Mouse (Mus musculus): ENCODE measurements around the gene Ewsr1.

Ewsr1 gene

DNA sequence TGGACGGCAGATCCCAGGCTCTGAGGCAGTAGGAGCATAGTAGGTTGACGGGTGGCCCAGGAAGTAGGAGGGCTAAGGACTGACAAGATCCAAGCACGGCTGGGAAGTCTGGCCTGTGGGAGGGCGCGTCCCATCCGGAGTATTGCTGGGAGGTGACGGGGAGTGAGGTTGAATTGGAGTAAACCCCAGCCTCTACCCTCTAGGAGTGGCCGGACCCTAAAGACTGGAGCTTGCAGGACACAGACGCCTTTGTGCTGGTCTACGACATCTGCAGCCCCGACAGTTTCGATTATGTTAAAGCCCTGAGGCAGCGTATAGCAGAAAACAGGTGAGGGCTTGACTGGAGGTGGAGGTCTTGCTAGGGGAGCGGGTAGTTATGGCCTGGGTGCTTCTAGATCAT is 39.8 kb downstream of the Ewsr1 start:
- CTCF ChIA-PET, result no interaction called here

DNA sequence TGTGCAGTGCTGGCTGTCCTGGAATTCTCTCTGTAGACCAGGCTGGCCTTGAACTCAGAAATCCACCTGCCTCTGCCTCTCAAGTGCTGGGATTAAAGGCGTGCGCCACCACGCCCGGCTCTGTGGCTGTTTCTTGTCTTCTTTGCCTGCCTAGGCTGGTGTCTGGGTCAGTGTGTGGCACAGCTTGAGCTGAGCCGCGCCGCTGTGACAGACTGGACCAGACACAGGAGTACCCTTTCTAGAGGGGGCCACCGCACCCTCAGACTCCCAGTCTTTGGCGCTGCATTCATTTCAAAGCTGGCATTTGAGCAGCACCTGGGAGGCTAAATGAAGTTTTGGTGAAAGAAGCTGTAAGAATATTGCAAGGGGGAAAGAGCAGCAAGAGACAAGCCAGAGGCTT is 40.3 kb downstream of the Ewsr1 start:
- CTCF ChIA-PET, result no interaction called here

DNA sequence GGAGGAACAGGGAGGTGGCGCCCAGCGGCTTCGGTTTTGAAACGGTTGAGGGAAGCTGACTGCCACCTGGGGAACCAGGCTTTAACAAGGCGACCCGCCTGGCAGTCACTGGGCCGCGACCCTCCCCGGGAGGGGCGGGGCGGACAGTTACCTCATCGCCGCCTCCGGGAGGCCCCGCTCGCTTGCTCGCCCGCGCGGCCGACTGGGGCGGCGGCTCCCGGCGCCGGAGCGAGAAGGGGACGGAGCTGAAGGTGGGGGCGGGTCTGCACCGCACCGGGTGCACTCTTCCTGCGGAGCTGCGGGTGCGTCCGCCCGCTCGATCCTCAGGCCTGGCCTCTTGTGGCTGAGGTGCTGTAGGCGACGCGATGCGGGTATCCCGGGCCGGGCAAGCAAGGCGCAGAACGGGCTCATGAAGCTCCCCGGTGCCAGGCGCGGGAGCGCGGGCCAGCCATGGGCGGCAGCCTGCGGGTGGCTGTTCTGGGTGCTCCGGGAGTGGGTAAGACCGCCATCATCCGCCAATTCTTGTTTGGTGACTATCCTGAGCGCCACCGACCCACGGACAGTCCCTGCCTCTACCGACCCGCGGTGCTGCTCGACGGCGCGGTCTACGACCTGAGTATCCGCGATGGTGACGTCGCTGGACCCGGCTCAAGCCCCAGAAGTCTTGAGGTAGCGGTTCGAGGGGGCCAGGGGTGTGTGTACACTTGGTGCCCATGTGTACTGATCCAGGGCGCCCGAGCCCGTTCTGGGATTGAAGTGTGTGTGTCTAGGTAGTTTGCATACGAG is 41.0 kb downstream of the Ewsr1 start, which contains the start of gene Rasl10a:
TSS of gene Rasl10a (plus strand) at position 273 of the 786 bp plus-strand sequence.
- CTCF ChIA-PET, result no interaction called here

GRCm38 (mm10) chr11:5057541-5057855 is 41.6 kb downstream of the Ewsr1 start:
- CTCF ChIA-PET, result no interaction called here

- CTCF ChIA-PET, result interaction anchor here (0.6 kb wide), 1 partner anchor 451 kb away, joined by 4 read pairs; no protein-coding TSS in a partner anchor
Observed at GRCm38 (mm10) chr11:5057064-5057463, 42.0 kb downstream of the Ewsr1 start.

DNA sequence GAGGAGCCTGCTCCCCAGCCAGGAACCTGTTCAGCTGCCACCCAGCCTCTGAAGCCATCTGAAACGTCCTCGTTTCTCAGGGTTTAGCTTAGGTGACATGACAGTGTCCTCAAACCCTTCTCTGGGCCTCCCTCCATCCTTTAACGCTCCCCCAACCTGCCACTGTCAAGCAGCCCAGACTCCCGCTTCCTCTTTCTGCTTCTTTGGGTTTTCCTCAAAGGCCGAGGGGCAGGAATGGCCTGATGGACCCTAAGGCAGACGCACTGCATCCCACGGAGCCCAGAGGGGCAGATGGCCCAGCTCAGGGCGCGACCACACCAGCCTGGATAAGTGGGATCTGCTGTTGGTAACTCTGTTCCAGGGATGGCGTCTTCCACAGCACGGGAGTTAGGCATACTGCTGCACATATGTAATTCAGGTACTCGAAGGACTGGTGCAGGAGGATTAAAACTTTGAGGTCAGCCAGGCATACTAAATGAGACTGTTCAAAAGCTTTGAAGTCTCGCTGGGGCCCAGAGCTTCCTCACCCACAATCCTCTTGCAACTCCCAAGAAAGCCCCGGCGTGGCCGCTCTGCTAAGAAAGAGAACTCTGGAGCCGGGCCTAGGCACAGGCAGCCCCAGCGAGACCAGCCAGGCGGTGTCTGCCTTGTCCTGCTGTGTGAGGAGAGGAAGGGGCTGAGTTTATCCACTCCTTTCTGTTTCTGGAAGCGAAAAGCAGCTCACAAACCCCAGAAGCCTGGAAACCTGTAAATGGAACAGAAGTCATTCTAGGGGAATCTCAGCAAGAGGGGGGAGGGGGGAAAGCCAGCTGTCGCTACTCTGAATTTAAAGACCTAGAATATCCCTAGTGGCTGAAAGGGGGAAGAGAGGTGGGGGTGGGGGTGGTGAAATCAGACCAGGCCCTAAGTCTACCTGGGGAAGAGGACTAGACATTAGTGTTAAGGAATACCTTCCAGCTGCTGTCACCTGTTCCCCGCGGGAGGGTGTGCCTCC is 42.8 kb downstream of the Ewsr1 start:
- CTCF ChIA-PET, result interaction anchor here (0.6 kb wide), 2 partner anchors 452 to 1128 kb away, joined by 4 read pairs; no protein-coding TSS in a partner anchor

GRCm38 (mm10) chr11:5054874-5055273 is 44.2 kb downstream of the Ewsr1 start:
- CTCF ChIA-PET, result no interaction called here

DNA sequence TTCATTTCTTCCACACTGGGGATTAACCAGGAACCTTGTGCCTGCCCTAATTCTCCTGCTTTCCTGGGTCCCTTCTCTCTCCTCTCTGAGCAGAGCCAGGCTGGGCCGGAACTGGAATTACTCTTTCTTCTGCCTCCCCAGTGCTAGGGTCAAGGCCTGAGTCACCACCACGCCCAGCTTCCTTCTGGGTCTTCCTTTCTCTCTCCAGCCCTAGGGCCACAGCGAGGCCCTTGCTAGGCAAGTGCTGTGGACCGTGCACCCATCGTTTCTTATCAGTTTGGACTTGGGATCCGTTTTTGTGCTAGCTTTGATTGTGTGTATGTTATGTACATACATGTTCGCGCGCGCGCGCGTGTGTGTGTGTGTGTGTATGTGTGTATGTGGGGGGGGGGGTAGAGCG is 44.9 kb downstream of the Ewsr1 start:
- CTCF ChIA-PET, result interaction anchor here (1.0 kb wide), 1 partner anchor 18 kb away, joined by 4 read pairs; no protein-coding TSS in a partner anchor

DNA sequence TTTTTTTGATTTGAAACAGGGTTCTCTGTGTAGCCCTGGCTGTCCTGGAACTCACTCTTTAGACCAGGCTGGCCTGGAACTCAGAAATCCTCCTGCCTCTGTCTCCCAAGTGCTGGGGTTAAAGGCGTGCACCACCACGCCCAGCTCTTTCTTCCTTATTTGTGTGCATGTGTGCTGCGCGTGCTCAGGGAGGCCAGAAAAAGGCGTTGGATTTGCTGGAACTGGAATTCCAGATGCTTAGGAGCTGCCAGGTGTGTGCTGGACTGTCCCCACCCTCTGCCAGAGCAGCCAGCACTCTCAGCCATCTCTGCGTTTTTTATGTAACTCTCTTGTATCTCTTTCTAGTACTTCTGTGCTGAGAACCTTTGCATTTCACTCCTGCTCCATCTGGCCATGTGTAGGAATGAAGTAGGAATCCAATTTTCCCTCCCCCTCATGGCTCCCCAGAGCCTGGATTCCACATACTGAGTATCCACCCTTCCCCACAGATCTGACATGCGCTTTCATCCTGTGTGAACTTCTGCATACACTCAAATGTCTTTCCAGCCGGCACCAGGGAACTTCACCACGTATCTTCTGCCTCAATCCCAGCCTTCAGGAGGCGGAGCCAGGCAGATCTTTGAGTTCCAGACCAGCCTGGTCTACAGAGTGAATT is 46.7 kb downstream of the Ewsr1 start:
- CTCF ChIA-PET, result no interaction called here

GRCm38 (mm10) chr11:5051629-5052028 is 47.4 kb downstream of the Ewsr1 start:
- CTCF ChIA-PET, result no interaction called here

DNA sequence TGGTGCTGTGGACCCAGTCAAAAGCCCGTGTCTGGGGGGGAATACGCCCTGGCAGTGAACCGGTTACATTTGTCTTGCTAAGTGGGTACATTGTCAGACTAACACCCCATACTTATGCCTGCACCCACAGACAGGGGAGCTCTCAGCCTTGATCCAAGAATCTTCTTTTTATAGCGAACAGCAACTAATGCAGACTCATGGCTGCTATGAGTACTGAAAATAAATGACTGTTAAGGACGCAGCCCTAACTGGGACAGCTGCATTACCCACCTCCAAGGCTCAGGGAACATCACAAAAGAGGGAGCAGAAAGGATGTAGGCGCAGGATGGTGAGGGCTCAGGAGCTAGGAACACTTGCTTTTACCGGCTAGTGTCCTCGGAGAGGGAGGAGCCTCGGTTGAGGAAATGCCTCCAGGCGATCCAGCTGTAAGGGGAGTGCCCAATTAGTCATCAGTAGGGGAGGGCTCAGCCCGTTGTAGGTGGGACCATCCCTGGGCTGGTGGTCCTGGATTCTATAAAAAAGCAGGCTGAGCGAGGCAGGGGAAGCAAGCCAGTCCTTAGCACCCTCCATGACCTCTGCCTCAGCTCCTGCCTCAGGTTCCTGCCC is 52.6 kb downstream of the Ewsr1 start:
- CTCF ChIA-PET, result interaction anchor here (0.7 to 0.8 kb wide), 2 partner anchors 16 to 57 kb away, joined by 4 to 9 read pairs; no protein-coding TSS in a partner anchor

GRCm38 (mm10) chr11:5042645-5043381 is 56.3 kb downstream of the Ewsr1 start:
- CTCF ChIA-PET, result no interaction called here

DNA sequence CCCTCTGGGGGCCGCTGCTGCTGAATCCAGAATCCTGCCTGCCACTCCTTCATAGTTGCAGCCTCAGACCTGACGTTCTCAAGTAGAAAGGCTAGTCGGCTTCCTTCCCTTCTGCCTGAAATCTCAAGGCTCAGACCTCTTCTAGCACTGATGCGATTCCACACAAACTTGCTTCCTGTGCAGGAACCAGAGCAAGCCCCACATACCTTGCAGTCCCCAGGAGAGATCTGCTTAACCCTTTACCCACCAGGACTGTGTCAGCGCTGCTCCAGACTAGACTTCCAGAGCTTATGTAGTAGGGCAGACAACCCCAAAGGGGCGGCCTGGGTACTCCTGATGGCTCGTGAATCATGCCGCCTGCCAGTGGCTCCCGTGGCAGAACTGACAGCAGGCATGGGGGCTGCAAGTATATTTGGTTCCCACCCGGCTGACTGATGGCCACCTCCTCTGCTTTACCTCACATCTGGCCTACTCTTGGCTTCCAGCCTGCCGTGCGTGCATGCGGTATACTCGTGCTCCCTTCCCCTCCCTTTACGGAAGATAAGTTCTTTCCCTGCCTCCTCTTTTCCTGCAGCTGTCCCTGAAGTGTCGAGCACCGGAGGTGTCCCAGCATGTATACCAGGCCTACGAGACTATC is 57.8 kb downstream of the Ewsr1 start:
- CTCF ChIA-PET, result no interaction called here

GRCm38 (mm10) chr11:5040585-5040984 is 58.5 kb downstream of the Ewsr1 start:
- CTCF ChIA-PET, result interaction anchor here (0.8 kb wide), 1 partner anchor 50 kb away, joined by 3 read pairs; no protein-coding TSS in a partner anchor

DNA sequence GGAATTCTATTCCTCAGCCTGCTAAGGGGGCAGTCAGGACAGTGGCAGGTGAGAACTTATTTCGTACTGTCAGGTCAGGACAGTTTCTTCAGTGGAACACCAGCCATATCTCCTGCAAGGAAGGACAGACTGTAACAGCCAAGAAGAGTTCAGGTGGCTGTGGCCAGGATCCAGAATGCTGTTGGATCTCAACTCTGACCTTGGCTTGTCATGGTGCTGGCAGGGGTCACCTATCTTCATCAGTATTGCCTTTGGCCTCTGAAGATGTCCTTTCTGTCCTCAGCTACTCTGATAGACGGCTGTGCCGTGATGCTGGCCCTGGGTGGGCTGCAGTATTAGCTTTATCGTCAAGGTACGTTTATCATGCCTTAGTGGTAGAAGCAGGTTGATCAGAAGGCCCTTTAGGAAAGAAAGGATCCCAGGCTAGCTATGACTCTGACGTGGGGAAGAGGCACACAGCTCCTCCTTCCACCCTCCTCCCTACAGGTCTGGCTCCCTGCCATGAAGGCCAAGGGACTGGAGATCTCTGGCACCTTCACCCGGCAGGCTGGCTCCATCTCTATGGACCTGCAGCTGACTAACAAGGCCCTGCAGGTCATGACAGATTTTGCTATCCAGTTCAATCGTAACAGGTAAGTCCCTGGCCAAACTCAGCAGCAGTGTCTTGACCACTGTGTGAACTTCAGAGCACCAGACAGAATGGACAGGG is 61.8 kb downstream of the Ewsr1 start:
- CTCF ChIA-PET, result interaction anchor here (0.5 kb wide), 1 partner anchor 122 kb away, joined by 3 read pairs; no protein-coding TSS in a partner anchor

DNA sequence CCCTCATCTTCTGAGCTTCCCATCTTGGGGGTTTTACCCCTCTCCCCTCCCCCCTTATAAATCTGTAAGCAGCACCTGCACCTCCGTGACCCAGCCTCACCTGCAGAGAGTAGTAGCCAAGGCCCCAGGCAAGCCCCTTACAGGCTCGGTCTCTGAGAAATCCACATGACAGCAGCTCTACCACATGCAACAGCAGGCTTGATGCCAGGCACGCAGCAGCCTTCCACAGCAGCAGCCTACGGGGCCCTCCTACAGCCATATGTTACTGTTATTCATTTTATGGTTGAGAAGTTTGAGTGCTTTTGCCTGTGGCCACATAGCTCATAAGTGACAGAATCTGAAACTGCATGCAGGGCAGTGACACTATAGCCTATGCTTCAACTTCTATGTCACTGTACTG is 63.6 kb downstream of the Ewsr1 start:
- CTCF ChIA-PET, result interaction anchor here (1.0 kb wide), 1 partner anchor 19 kb away, joined by 4 read pairs; no protein-coding TSS in a partner anchor

DNA sequence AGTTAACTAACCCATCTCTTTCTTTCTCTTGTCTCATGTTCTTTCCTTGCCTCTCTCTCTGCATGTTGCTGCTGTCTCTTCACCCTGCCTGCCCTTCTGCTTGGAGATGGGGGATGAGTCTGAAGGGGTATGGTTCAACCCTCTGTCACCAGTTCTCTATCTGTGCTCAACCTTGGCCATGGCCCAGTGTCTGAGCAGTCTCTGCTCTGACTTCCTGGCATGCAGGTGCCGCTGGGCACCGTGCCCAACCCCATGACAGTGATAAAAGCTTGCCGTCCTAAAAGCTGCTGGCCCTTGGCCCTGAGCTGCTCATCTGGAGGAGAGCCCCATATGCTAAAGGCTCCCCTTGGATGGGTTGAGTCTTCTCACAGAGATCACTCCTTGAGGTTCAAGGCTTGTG is 65.9 kb downstream of the Ewsr1 start:
- CTCF ChIA-PET, result no interaction called here

DNA sequence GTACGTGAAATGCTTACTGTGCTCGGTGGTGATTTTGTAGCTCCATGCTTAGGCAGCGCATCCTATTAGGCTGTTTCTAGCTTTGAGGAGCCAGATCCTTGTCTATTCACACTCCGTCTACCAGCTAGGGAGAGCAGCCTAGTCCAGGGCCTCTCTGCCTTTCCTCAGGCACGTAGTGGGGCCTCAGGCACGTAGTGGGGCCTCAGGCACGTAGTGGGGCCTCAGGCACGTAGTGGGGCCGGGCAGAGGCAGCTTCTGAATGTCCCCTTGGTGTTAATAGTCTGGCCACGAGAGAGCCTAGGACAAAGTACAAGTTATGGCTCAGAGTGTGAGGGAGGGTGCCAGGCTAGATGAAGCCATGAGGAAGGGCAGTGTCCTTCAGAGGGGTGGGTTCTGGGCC is 66.4 kb downstream of the Ewsr1 start:
- CTCF ChIA-PET, result no interaction called here

DNA sequence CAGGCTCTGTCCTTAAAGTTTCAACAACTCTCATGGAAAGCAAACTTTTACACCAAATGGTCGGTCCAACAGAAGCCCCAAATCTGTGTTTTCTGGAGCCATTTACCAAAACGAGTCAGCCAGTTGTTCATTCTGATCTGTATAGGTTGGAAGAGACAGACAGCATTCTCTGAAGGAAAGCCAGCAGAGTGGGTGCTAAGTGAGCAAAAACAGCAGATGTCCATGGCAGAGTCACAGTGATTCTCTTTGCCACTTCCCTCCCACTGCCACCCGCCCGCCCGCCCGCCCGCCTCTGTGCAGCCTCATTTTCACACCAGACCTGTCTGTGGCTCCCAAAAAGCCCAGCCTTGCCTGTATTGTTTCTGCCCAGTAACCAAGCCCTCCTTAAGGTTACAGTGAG is 70.8 kb downstream of the Ewsr1 start:
- CTCF ChIA-PET, result no interaction called here

GRCm38 (mm10) chr11:5025108-5025507 is 74.0 kb downstream of the Ewsr1 start:
- CTCF ChIA-PET, result no interaction called here

Data from spleen, embryonic (tissue).